Comparison of ENCODE assay signal across 27 mouse cellular contexts in genomic region chr10:95818506-95818905, GRCm38 (mm10). TPM values are rescaled to one million over a fixed set of nuclear protein-coding genes. Genes with fewer than 3 reads are reported as not detected.
"Had no signal": no experiment of that assay in that cellular context is flagged by ENCODE, and none has a peak within 500 bp of the region (broad histone marks: within the 10 kb centered on the region; RNA-seq: fewer than 3 reads in every experiment).

No protein-coding gene starts in this region.

- H3K9ac ChIP-seq: forebrain, postnatal 0 days; heart, embryonic 12.5 days; hindbrain, embryonic 12.5 days; hindbrain, embryonic 14.5 days; intestine, embryonic 15.5 days; limb, embryonic 12.5 days; liver, embryonic 13.5 days had no signal

- DNase-seq: forebrain, postnatal 0 days; gastrocnemius, postnatal 36 days; heart, postnatal 10 days; heart, postnatal 4 days; kidney, adult 18-20 months; kidney, adult 8-10 months; kidney, postnatal 10 days; kidney, postnatal 25 days; kidney, postnatal 4 days; liver, embryonic 13.5 days had no signal

- H3K27ac ChIP-seq: heart, adult 2 months; hindbrain, embryonic 10.5 days; hindbrain, embryonic 12.5 days; hindbrain, embryonic 14.5 days; intestine, embryonic 15.5 days; layer of hippocampus, adult 2 months; left cerebral cortex, adult 2 months; limb, embryonic 12.5 days had no signal

- H3K36me3 ChIP-seq: heart, embryonic 12.5 days; hindbrain, embryonic 10.5 days; hindbrain, embryonic 12.5 days; intestine, embryonic 15.5 days; limb, embryonic 10.5 days; limb, embryonic 12.5 days; liver, embryonic 13.5 days had no signal

- H3K4me2 ChIP-seq: heart, embryonic 12.5 days; hindbrain, embryonic 12.5 days; hindbrain, embryonic 14.5 days; intestine, embryonic 15.5 days; limb, embryonic 12.5 days; liver, embryonic 13.5 days had no signal

- H3K27me3 ChIP-seq: heart, embryonic 12.5 days; hindbrain, embryonic 12.5 days; intestine, embryonic 15.5 days; limb, embryonic 12.5 days; liver, embryonic 13.5 days had no signal

- H3K9me3 ChIP-seq: heart, embryonic 12.5 days; hindbrain, embryonic 10.5 days; hindbrain, embryonic 12.5 days; intestine, embryonic 15.5 days; limb, embryonic 10.5 days; limb, embryonic 12.5 days; liver, embryonic 13.5 days had no signal

- ATAC-seq: inflammation-experienced regulatory T-cells, adult 6 months; intestine, embryonic 15.5 days; intestine, postnatal 0 days had no signal

- H3K4me1 ChIP-seq: heart, embryonic 12.5 days; intestine, embryonic 15.5 days; liver, embryonic 13.5 days had no signal

- H3K4me3 ChIP-seq: heart, adult 2 months; heart, embryonic 12.5 days; hindbrain, embryonic 10.5 days; hindbrain, embryonic 12.5 days; intestine, embryonic 15.5 days; layer of hippocampus, adult 2 months; left cerebral cortex, adult 2 months; limb, embryonic 10.5 days; limb, embryonic 12.5 days; liver, embryonic 13.5 days had no signal

RNA-seq across cellular contexts. Expression of gene Gm33543, which starts 24.2 kb away (rescaled TPM):
- polyA plus RNA-seq: forebrain, postnatal 0 days; heart, embryonic 12.5 days; heart, embryonic 14.5 days; heart, embryonic 16.5 days; hindbrain, embryonic 10.5 days; hindbrain, embryonic 12.5 days; hindbrain, embryonic 14.5 days; hindbrain, embryonic 16.5 days; inflammation-experienced regulatory T-cells, adult 6 months; intestine, embryonic 15.5 days; intestine, postnatal 0 days; kidney, embryonic 14.5 days; limb, embryonic 10.5 days; limb, embryonic 12.5 days; limb, embryonic 14.5 days; liver, embryonic 13.5 days had no signal
